Mouse (Mus musculus) hindbrain, embryonic 15.5 days (tissue): ENCODE results near the gene Smad3. TPM values are rescaled to one million over a fixed set of nuclear protein-coding genes. Genes with fewer than 3 reads are reported as not detected.

Source experiments
- ATAC-seq: fragments of 200-750 bp; cut with Nextera tagmentation; 2 replicates; pipeline ENCODE4 v1.8.0; 2017; ENCODE audit warnings: low read depth, moderate number of reproducible peaks, moderate TSS enrichment; ENCODE audit not compliant: low FRiP score
- H3K27ac ChIP-seq: fragments of 300-500 bp; sonication (generic); replicated peaks from 2 replicates; pipeline ENCODE4 v1.5.1; 2015; ENCODE audit warnings: mild to moderate bottlenecking, inconsistent platforms
- H3K27me3 ChIP-seq: fragments of 300-500 bp; sonication (generic); 2 replicates; pipeline ENCODE4 v1.6.1; 2015; ENCODE audit warnings: control low read depth, inconsistent platforms
- H3K36me3 ChIP-seq: fragments of 300-500 bp; sonication (generic); 2 replicates; pipeline ENCODE4 v1.6.1; 2015; ENCODE audit warnings: control low read depth, inconsistent platforms
- H3K4me1 ChIP-seq: fragments of 300-500 bp; sonication (generic); replicated peaks from 2 replicates; pipeline ENCODE4 v1.6.1; 2015; ENCODE audit warnings: control low read depth, inconsistent platforms
- H3K4me2 ChIP-seq: fragments of 300-500 bp; sonication (generic); 2 replicates; pipeline ENCODE4 v1.6.1; 2015; ENCODE audit warnings: moderate library complexity, mild to moderate bottlenecking, inconsistent platforms
- H3K4me3 ChIP-seq: fragments of 300-500 bp; sonication (generic); 2 replicates; pipeline ENCODE4 v1.5.1; 2015; ENCODE audit warnings: mild to moderate bottlenecking, inconsistent platforms
- H3K9ac ChIP-seq: fragments of 300-500 bp; sonication (generic); 2 replicates; pipeline ENCODE4 v1.6.1; 2015; ENCODE audit warnings: inconsistent platforms
- H3K9me3 ChIP-seq: fragments of 300-500 bp; sonication (generic); 2 replicates; pipeline ENCODE4 v1.6.1; 2016; ENCODE audit warnings: control low read depth, inconsistent platforms
- WGBS: fragments of 180-500 bp; shearing (Covaris S2); methylation state at CpG from one replicate; pipeline ENCODE4 v1.1.7; 2015; 5-methylcytosine and 5-hydroxymethylcytosine counted together
- polyA plus RNA-seq: library from polyadenylated mRNA; unstranded; fragments of >200 nt; fragmentation: Nextera tagmentation; extraction: Ambion mirVana; gene quantifications from 2 replicates; pipeline ENCODE4 v1.2.1, GENCODE M21; 2015

Smad3 gene
- polyA plus RNA-seq, 1 experiment from 2014 or later, result 9.6 TPM

GRCm38 (mm10) chr9:63742318-63742717, 15.5 kb downstream of the Smad3 start:
- Histone ChIP-seq H3K9me3 (no peaks in the 10 kb centered on the region), H3K9ac (no peak overlapping the region), H3K27ac (no peak overlapping the region), H3K4me2 (no peak overlapping the region), H3K4me1 (peaks cover 55% of the 10 kb centered on the region), H3K36me3 (no peaks in the 10 kb centered on the region), H3K4me3 (no peak overlapping the region), H3K27me3 (no peaks in the 10 kb centered on the region)
- 51% methylated on average over 3 of the region's 3 CpGs for WGBS
- no peak for ATAC-seq

GRCm38 (mm10) chr9:63741792-63742191, 16.0 kb downstream of the Smad3 start:
- H3K36me3 ChIP-seq, result no peaks in the 10 kb centered on the region
- H3K9me3 ChIP-seq, result no peaks in the 10 kb centered on the region
- no peaks in the 10 kb centered on the region for H3K27me3 ChIP-seq
- H3K4me2 ChIP-seq, result no peak overlapping the region
- 73% methylated on average over 6 of the region's 6 CpGs for WGBS
- no peak overlapping the region for H3K4me3 ChIP-seq
- peaks cover 53% of the 10 kb centered on the region for H3K4me1 ChIP-seq
- no peak overlapping the region for H3K27ac ChIP-seq
- no peak overlapping the region for H3K9ac ChIP-seq
- no peak for ATAC-seq

GRCm38 (mm10) chr9:63740320-63740841, 17.4 kb downstream of the Smad3 start:
- H3K9me3 ChIP-seq, result no peaks in the 10 kb centered on the region
- H3K36me3 ChIP-seq, result no peaks in the 10 kb centered on the region
- no peaks in the 10 kb centered on the region for H3K27me3 ChIP-seq
- H3K4me3 ChIP-seq, result no peak overlapping the region
- ATAC-seq, result no peak
- H3K9ac ChIP-seq, result no peak overlapping the region
- H3K27ac ChIP-seq, result no peak overlapping the region
- peaks cover 46% of the 10 kb centered on the region for H3K4me1 ChIP-seq
- H3K4me2 ChIP-seq, result no peak overlapping the region
- WGBS, result 74% methylated on average over 10 of the region's 10 CpGs

GRCm38 (mm10) chr9:63738830-63739229, 19.0 kb downstream of the Smad3 start:
- Histone ChIP-seq H3K4me1 (peaks cover 36% of the 10 kb centered on the region), H3K27ac (no peak overlapping the region), H3K27me3 (no peaks in the 10 kb centered on the region), H3K9ac (no peak overlapping the region), H3K4me3 (no peak overlapping the region), H3K9me3 (no peaks in the 10 kb centered on the region), H3K4me2 (no peak overlapping the region), H3K36me3 (no peaks in the 10 kb centered on the region)
- WGBS, result 81% methylated on average over 11 of the region's 11 CpGs
- ATAC-seq, result no peak

- ATAC-seq, result no peak
- no peaks in the 10 kb centered on the region for H3K36me3 ChIP-seq
- no peaks in the 10 kb centered on the region for H3K9me3 ChIP-seq
- no peak overlapping the region for H3K9ac ChIP-seq
- WGBS, result 76% methylated on average over 12 of the region's 12 CpGs
- H3K4me3 ChIP-seq, result no peak overlapping the region
- H3K4me2 ChIP-seq, result no peak overlapping the region
- H3K27ac ChIP-seq, result no peak overlapping the region
- H3K27me3 ChIP-seq, result no peaks in the 10 kb centered on the region
- peaks cover 30% of the 10 kb centered on the region for H3K4me1 ChIP-seq
Measured at GRCm38 (mm10) chr9:63738086-63738701, 19.6 kb downstream of the Smad3 start.

GRCm38 (mm10) chr9:63737426-63737931, 20.3 kb downstream of the Smad3 start:
- Histone ChIP-seq H3K4me2 (no peak overlapping the region), H3K4me3 (no peak overlapping the region), H3K9me3 (no peaks in the 10 kb centered on the region), H3K4me1 (peaks cover 23% of the 10 kb centered on the region), H3K27me3 (no peaks in the 10 kb centered on the region), H3K27ac (no peak overlapping the region), H3K9ac (no peak overlapping the region), H3K36me3 (no peaks in the 10 kb centered on the region)
- WGBS, result 82% methylated on average over 9 of the region's 9 CpGs
- ATAC-seq, result no peak

- no peaks in the 10 kb centered on the region for H3K27me3 ChIP-seq
- H3K9me3 ChIP-seq, result no peaks in the 10 kb centered on the region
- H3K4me2 ChIP-seq, result no peak overlapping the region
- ATAC-seq, result no peak
- 89% methylated on average over 8 of the region's 8 CpGs for WGBS
- H3K36me3 ChIP-seq, result no peaks in the 10 kb centered on the region
- no peak overlapping the region for H3K27ac ChIP-seq
- peaks cover 20% of the 10 kb centered on the region for H3K4me1 ChIP-seq
- no peak overlapping the region for H3K4me3 ChIP-seq
- H3K9ac ChIP-seq, result no peak overlapping the region
Measured at GRCm38 (mm10) chr9:63734261-63734660, 23.5 kb downstream of the Smad3 start.

GRCm38 (mm10) chr9:63732700-63733099, 25.1 kb downstream of the Smad3 start:
- Histone ChIP-seq H3K4me1 (peaks cover 10% of the 10 kb centered on the region), H3K4me3 (no peak overlapping the region), H3K9me3 (no peaks in the 10 kb centered on the region), H3K4me2 (no peak overlapping the region), H3K9ac (no peak overlapping the region), H3K36me3 (no peaks in the 10 kb centered on the region), H3K27me3 (no peaks in the 10 kb centered on the region), H3K27ac (no peak overlapping the region)
- no peak for ATAC-seq
- 94% methylated on average over 7 of the region's 7 CpGs for WGBS

GRCm38 (mm10) chr9:63731114-63731828, 26.5 kb downstream of the Smad3 start:
- ATAC-seq, result no peak
- 80% methylated on average over 9 of the region's 9 CpGs for WGBS

GRCm38 (mm10) chr9:63728969-63729368, 28.8 kb downstream of the Smad3 start:
- no peak for ATAC-seq
- Histone ChIP-seq H3K27me3 (no peaks in the 10 kb centered on the region), H3K4me2 (no peak overlapping the region), H3K36me3 (no peaks in the 10 kb centered on the region), H3K9me3 (no peaks in the 10 kb centered on the region), H3K4me3 (no peak overlapping the region), H3K9ac (no peak overlapping the region), H3K27ac (no peak overlapping the region), H3K4me1 (peaks cover 7% of the 10 kb centered on the region; the same call in 1 of the 2 replicates)
- WGBS, result 83% methylated on average over 10 of the region's 10 CpGs

More at GRCm38 (mm10) chr9:63731114-63731828, 26.5 kb downstream of the Smad3 start:
- Histone ChIP-seq H3K27ac (no peak overlapping the region), H3K9ac (no peak overlapping the region), H3K4me3 (no peak overlapping the region), H3K36me3 (no peaks in the 10 kb centered on the region), H3K27me3 (no peaks in the 10 kb centered on the region), H3K4me1 (peaks cover 12% of the 10 kb centered on the region; the same call in 1 of the 2 replicates), H3K4me2 (no peak overlapping the region), H3K9me3 (no peaks in the 10 kb centered on the region)

- no peak for ATAC-seq
- Histone ChIP-seq H3K4me2 (no peak overlapping the region), H3K4me3 (no peak overlapping the region), H3K36me3 (no peaks in the 10 kb centered on the region), H3K4me1 (peaks cover 7% of the 10 kb centered on the region; the same call in 1 of the 2 replicates), H3K27me3 (no peaks in the 10 kb centered on the region), H3K27ac (no peak overlapping the region), H3K9ac (no peak overlapping the region), H3K9me3 (no peaks in the 10 kb centered on the region)
- 96% methylated on average over 6 of the region's 6 CpGs for WGBS
Measured at GRCm38 (mm10) chr9:63727070-63727469, 30.7 kb downstream of the Smad3 start.
